Mouse (Mus musculus) gastrocnemius, adult 2 months (tissue): ENCODE data around the gene Hoxa6. TPM values are rescaled to one million over a fixed set of nuclear protein-coding genes. Genes with fewer than 3 reads are reported as not detected.

Experiments
- DNase-seq: peaks from one replicate; pipeline ENCODE4 v3.0.0; 2022
- H3K27ac ChIP-seq: fragments of 200-600 bp; 2 replicates; pipeline ENCODE4 v1.8.1; 2022; ENCODE audit warnings: mild to moderate bottlenecking
- H3K4me3 ChIP-seq: fragments of 200-600 bp; 2 replicates; pipeline ENCODE4 v1.8.1; 2022; ENCODE audit warnings: mild to moderate bottlenecking, moderate library complexity
- CTCF ChIP-seq: fragments of 200-600 bp; IDR thresholded peaks from 2 replicates; pipeline ENCODE4 v1.8.1; 2022; ENCODE audit warnings: antibody characterized with exemption, mild to moderate bottlenecking, moderate library complexity
- intact Hi-C: fragments of 180-260 bp; cut with DNase I; formaldehyde crosslinking; loops from one replicate; pipeline ENCODE4 v1.15.1; 2025
- total RNA-seq, 2 experiments: library from RNA; stranded (reverse); gene quantifications; 2 replicates each; pipeline ENCODE4 v1.2.3; 2021

Gene Hoxa6
- total RNA-seq, 2 experiments from 2014 or later: 2.6 to 2.7 TPM

GRCm38 (mm10) chr6:52229558-52230416, 21.3 kb upstream of the Hoxa6 start:
- DNase-seq: peak; percentile 75
- intact Hi-C loops: loop anchor here (1.0 kb wide), 1 partner anchor 1057 kb away; no protein-coding TSS in a partner anchor
- peak overlapping the region; percentile 76 for H3K4me3 ChIP-seq
- H3K27ac ChIP-seq: peak overlapping the region; percentile 93
- peak; percentile 34; the same call in 1 of the 2 replicates for TF ChIP-seq CTCF

DNA sequence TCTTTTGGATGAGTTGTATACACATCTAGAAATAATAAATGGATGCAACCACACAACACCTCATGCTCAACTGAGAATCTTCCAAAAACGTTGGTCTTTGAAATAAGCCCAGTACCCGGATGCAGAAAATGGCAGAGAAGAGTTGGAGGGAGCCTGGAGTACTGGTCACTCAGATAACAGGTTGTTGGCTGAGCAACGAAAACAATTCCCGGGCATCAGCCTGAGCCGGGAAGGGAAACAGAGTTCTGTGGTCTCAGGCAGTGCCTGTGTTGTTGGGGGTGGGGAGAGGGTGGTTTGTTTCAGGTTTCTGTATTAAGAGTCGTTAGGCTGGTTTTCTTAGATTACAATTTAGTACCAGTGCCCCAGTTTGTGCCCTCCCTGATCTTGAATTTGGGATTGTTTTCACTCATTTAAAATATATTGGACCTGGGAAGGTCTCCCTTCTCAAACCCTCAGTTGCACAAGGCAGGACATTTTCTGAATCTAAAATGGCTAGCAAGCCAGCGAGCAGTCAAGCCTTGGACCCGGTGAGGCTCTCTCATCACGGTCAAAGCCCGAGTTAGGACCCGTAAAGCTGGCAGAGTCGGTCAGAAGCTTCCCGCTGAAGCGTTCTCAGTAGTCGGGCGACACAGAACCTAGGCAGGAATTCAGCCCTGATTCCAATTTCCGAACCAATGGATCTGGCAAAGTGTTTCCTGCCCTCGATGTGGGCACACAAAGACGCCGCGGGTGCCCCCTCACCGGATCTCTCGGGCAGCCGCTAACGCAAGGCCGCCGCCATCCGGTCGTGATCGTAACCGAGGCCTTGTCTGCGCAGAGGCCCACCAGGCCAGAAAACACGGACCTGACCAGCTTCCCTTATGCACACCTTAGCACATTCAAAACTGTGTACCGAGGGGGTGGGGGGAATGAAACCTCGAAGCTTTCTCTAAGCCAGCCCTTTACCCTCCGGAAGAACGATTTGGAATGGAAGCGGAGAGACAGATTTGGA, 20.2 kb upstream of the Hoxa6 start:
- DNase-seq: peak; percentile 77
- peak overlapping the region; percentile 93 for H3K27ac ChIP-seq
- intact Hi-C loops: loop anchor here (1.0 kb wide), 1 partner anchor 1056 kb away; no protein-coding TSS in a partner anchor
- peak overlapping the region; percentile 76 for H3K4me3 ChIP-seq
- no peak for TF ChIP-seq CTCF

- Histone ChIP-seq H3K27ac (peak overlapping the region; percentile 93), H3K4me3 (peak overlapping the region; percentile 76)
- intact Hi-C loops: no loop called here
- DNase-seq: no peak
- TF ChIP-seq CTCF: no peak
Measured at GRCm38 (mm10) chr6:52227470-52228222, 19.1 kb upstream of the Hoxa6 start.

- H3K4me3 ChIP-seq: peak overlapping the region; percentile 76
- peak overlapping the region; percentile 93 for H3K27ac ChIP-seq
- no peak for DNase-seq
- TF ChIP-seq CTCF: no peak
- intact Hi-C loops: no loop called here
Measured at GRCm38 (mm10) chr6:52226569-52227257, 18.2 kb upstream of the Hoxa6 start.

DNA sequence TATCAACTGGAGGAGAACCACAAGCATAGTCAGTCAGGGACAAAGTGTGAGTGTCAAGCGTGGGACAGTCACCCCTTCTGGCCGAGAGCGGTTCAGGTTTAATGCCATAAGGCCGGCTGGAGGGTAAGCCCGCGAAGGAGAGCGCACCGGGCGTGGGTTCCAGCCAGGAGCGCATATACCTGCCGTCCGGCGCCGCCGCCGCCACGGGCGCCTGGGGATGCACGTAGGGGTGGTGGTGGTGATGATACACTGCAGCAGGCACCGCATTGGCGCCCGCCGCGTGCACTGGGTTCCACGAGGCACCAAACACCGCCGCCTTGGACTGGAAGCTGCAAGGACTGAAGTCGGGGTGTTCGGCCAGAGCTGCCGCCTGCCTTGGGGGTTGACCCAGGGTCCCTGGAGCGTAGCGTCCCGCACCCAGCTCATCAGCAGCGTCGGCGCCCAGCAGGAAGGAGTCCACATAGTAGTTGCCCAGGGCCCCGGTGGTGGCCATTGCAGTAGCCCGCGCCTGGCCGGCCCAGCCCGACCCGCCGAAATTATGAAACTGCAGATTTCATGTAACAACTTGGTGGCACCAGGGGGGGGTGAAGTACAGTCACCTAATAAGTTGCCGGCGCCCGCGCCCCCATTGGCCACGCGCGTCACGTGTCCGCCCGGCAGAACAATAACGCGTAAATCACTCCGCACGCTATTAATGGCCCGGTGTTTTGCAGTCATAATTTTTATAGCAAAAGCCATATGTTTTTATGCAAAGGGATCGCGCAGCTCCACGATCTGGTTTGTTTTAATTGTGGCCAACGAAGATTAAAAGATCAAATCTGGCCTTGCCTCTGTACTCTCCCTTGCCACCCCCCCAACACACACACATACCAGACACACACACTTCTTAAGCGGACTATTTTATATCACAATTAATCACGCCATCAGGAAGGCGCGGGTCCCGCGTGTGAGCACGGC, 17.4 kb upstream of the Hoxa6 start:
- no peak for TF ChIP-seq CTCF
- Histone ChIP-seq H3K4me3 (peak overlapping the region; percentile 76), H3K27ac (peak overlapping the region; percentile 93)
- intact Hi-C loops: loop anchor here (2.0 kb wide), 1 partner anchor 15 kb away; no protein-coding TSS in a partner anchor
- DNase-seq: peak; percentile 93

DNA sequence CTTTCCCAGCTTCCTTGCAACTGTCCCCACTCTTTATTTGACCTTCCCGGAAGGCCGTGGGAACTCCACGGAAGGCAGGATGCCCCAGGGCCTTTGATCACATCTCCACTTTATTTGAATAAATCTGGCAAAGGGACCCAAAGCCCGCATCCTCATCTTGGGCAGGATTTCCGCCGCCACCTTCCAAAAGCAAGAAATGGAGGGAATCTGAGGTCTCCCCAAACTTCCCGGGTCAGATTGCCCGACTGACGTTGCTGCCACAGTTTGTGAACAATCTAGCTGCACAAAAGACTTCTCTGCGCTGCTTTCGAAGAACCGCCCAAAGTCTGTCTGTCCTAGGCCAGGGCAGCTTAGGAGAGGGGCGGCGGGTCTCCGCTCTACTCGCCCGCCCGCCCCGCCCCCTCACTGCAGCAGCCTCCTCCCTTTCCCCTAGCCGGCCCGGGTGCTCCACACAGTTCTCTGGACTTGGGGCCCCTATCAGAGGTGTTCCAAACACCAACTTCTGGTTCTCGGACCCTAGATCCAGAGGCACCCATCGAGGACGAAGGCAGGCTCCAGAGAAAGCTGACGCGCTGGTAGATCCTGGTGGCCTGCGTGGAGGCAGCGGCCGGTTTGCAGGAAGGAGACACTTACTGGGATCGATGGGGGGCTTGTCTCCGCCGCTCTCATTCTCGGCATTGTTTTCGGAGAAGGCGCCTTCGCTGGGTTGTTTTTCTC, 16.5 kb upstream of the Hoxa6 start:
- intact Hi-C loops: loop anchor here (2.0 to 5.0 kb wide), 2 partner anchors 14 to 753 kb away; partner anchors contain the start of gene Cbx3
- Histone ChIP-seq H3K4me3 (peak overlapping the region; percentile 76), H3K27ac (peak overlapping the region; percentile 93)
- DNase-seq: no peak
- TF ChIP-seq CTCF: no peak

DNA sequence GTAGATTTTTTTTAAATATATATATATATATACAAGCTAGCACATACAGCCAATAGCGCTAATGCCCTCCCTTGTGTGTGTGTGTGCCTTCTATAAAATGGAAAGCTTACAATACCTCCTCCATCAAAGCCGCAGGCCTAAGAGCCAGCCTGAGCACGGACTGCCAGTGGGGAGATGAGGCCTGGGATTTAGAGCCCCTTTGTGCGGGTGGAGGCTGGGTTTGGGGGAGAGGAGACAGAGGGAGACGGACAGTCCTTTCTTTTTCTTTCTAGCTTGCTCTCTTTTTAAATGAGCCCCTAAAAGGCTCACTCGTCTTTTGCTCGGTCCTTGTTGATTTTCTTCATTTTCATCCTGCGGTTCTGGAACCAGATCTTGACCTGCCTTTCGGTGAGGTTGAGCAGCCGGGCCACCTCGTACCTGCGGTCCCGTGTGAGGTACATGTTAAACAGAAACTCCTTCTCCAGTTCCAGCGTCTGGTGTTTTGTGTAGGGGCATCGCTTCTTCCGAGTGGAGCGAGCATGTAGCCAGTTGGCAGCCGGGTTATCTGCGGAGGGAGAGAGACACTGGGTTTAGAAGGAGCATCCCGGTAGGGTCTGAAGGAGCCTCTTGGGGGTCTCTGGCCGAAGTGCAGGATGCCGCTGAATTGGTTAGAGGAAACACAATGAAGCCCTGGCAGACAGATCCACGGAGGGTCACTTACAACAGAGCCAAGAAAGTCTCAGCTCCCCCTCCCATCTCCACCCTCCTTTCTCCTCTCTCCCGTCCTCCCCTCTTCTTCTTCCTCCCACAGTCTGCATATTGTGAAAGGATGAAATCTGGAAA, 15.6 kb upstream of the Hoxa6 start:
- Histone ChIP-seq H3K4me3 (peak overlapping the region; percentile 76), H3K27ac (peak overlapping the region; percentile 93)
- no peak for TF ChIP-seq CTCF
- no peak for DNase-seq
- intact Hi-C loops: loop anchor here (2.0 to 5.0 kb wide), 2 partner anchors 13 to 752 kb away; partner anchors contain the start of gene Cbx3

DNA sequence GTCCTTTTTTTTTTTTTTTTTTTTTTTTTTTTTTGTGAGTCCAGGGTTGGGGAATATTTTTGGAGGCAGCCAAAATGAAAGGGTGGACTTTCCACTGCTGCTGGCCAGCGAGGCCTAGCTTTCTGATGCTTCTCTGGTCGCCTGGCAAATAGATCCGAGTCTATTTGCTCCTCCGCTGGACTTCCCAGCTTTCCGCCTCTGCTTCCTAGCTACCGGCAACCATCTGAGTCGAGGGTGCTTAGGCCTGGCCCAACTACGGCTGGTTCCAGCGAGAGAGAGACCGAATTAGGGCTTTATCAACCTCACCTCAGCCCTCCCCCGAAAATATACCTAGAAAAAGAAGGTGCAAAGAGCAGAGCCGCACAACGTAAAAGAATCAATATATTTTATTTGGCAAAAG, 14.2 kb upstream of the Hoxa6 start:
- DNase-seq: peak; percentile 35
- intact Hi-C loops: loop anchor here (5.0 kb wide), 1 partner anchor 750 kb away; the partner anchor contains the start of gene Cbx3
- TF ChIP-seq CTCF: no peak
- Histone ChIP-seq H3K4me3 (peak overlapping the region; percentile 76), H3K27ac (peak overlapping the region; percentile 93)
